Mouse (Mus musculus) intestine, postnatal 0 days (tissue): ENCODE data around the gene Islr. TPM values are rescaled to one million over a fixed set of nuclear protein-coding genes. Genes with fewer than 3 reads are reported as not detected.
"Not testable (repeated sequence)": the region's sequence is repeated elsewhere in the genome, so short reads cannot be mapped to it uniquely, and the experiment has no call there.

Source experiments
- ATAC-seq: fragments of 200-750 bp; cut with Nextera tagmentation; 2 replicates; pipeline ENCODE4 v1.8.0; 2017; ENCODE audit warnings: mild to moderate bottlenecking, moderate TSS enrichment, moderate library complexity
- H3K27ac ChIP-seq: fragments of 300-500 bp; sonication (generic); 2 replicates; pipeline ENCODE4 v1.5.1; 2014; ENCODE audit warnings: mild to moderate bottlenecking, low read depth, low read length, moderate library complexity
- H3K27me3 ChIP-seq: fragments of 300-500 bp; sonication (generic); replicated peaks from 2 replicates; pipeline ENCODE4 v1.6.1; 2014; ENCODE audit warnings: low read length, mixed read lengths; ENCODE audit not compliant: control insufficient read depth, insufficient read depth
- H3K36me3 ChIP-seq: fragments of 300-500 bp; sonication (generic); 2 replicates; pipeline ENCODE4 v1.6.1; 2014; ENCODE audit warnings: mild to moderate bottlenecking, moderate library complexity; ENCODE audit not compliant: control insufficient read depth, insufficient read depth
- H3K4me1 ChIP-seq: fragments of 300-500 bp; sonication (generic); replicated peaks from 2 replicates; pipeline ENCODE4 v1.6.1; 2014; ENCODE audit warnings: antibody characterized with exemption, low read length, mixed read lengths; ENCODE audit not compliant: control insufficient read depth, insufficient read depth
- H3K4me2 ChIP-seq: fragments of 300-500 bp; sonication (generic); replicated peaks from 2 replicates; pipeline ENCODE4 v1.6.1; 2014; ENCODE audit warnings: low read depth, mild to moderate bottlenecking, moderate library complexity
- H3K4me3 ChIP-seq: fragments of 300-500 bp; sonication (generic); 2 replicates; pipeline ENCODE4 v1.5.1; 2014; ENCODE audit warnings: low read depth, low read length
- H3K9ac ChIP-seq: fragments of 300-500 bp; sonication (generic); 2 replicates; pipeline ENCODE4 v1.6.1; 2014; ENCODE audit warnings: mild to moderate bottlenecking, low read depth, low read length
- H3K9me3 ChIP-seq: fragments of 300-500 bp; sonication (generic); 2 replicates; pipeline ENCODE4 v1.6.1; 2016; ENCODE audit warnings: mixed run types; ENCODE audit not compliant: control insufficient read depth
- CTCF ChIP-seq: sonication (generic); IDR thresholded peaks from 2 replicates; pipeline ENCODE4 v1.5.1; 2016; ENCODE audit warnings: low read depth, mild to moderate bottlenecking, control low read depth, antibody characterized with exemption, moderate library complexity
- WGBS: fragments of 180-500 bp; shearing (Covaris S2); extraction: QIAGEN DNeasy Blood & Tissue Kit; methylation state at CpG from one replicate; pipeline ENCODE4 v1.1.7; 2014; 5-methylcytosine and 5-hydroxymethylcytosine counted together
- polyA plus RNA-seq: library from polyadenylated mRNA; unstranded; fragments of >200 nt; fragmentation: Nextera tagmentation; extraction: Ambion mirVana; gene quantifications from 2 replicates; pipeline ENCODE4 v1.2.1, GENCODE M21; 2015

Islr gene
- 26.9 and 29.6 TPM in 2 replicates for polyA plus RNA-seq

GRCm38 (mm10) chr9:58203516-58204447 is at the start of gene Islr, which contains the start of gene Islr2:
TSS of gene Islr (minus strand) at chr9:58204306.
TSS of gene Islr2 (minus strand) at chr9:58204319.
- no peaks in the 10 kb centered on the region for H3K4me1 ChIP-seq
- H3K36me3 ChIP-seq, result no peaks in the 10 kb centered on the region
- ATAC-seq, result peak; percentile 75
- 3% methylated on average over 42 of the region's 42 CpGs for WGBS
- no peak within 1 kb of the TSS for H3K27ac ChIP-seq
- H3K27me3 ChIP-seq, result peaks cover 53% of the 10 kb centered on the region
- peak within 1 kb of the TSS; percentile 11; the same call in 1 of the 2 replicates for H3K9ac ChIP-seq
- H3K9me3 ChIP-seq, result no peaks in the 10 kb centered on the region
- TF ChIP-seq CTCF, result peak; percentile 72
- peak within 1 kb of the TSS; percentile 68 for H3K4me2 ChIP-seq
- peak within 1 kb of the TSS; percentile 44 for H3K4me3 ChIP-seq

GRCm38 (mm10) chr9:58253805-58254122 is 49.7 kb upstream of the Islr start:
- not testable (repeated sequence) for ATAC-seq, H3K4me1 ChIP-seq, H3K27me3 ChIP-seq, H3K27ac ChIP-seq, H3K9me3 ChIP-seq
- peak overlapping the region; percentile 90 for H3K4me2 ChIP-seq
- peak overlapping the region; percentile 58 for H3K9ac ChIP-seq
- H3K36me3 ChIP-seq, result peaks cover 16% of the 10 kb centered on the region; the same call in 1 of the 2 replicates
- WGBS, result 60% methylated on average over 5 of the region's 5 CpGs
- peak overlapping the region; percentile 70 for H3K4me3 ChIP-seq

DNA sequence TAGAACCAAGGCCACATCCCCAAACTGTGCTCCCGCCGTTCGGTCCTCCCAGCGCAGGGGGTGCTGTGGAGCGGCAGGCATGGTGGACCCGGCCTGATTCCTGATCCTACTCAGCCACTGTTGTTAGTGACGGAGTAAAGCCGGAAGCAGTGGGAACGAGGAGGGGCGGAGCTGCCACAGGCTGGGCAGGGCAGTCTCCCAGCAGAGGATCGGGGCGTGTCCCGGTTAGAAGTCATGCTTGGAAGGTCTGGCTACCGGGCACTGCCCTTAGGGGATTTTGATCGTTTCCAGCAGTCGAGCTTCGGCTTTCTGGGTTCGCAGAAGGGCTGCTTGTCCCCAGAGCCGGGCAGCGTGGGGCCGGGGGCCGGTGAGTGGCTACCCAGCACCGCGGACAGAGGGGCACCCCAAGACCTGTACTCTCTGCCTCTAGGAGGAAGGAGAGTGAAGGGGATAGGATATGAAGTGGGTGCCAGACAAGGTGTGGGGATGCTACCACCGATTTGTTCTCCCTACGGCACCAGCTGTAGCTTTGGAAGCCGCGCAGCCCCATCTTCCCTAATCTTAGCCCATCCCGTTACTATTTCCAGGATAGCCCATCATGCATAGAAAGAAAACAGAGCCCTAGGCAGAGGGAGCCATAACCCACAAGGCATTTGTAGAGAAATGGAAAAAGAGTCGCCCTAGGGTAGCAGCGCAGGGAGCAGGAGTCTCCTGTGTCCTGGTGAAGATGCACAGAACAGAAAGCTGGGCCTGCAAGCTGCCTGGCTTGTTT is 49.1 kb upstream of the Islr start, which contains the start of gene Stoml1:
Gene Stoml1 (plus strand): TSS at position 132 of the 772 bp plus-strand sequence.
- Histone ChIP-seq H3K27ac (peak within 1 kb of the TSS; percentile 70; the same call in 1 of the 2 replicates), H3K4me1 (0 out of 2 replicates have a peak, but pooled peaks cover 3% of the 10 kb centered on the region), H3K9ac (peak within 1 kb of the TSS; percentile 58), H3K4me2 (peak within 1 kb of the TSS; percentile 90), H3K9me3 (no peaks in the 10 kb centered on the region), H3K36me3 (peaks cover 12% of the 10 kb centered on the region; the same call in 1 of the 2 replicates), H3K4me3 (peak within 1 kb of the TSS; percentile 70), H3K27me3 (no peaks in the 10 kb centered on the region)
- WGBS, result 1% methylated on average over 31 of the region's 31 CpGs
- ATAC-seq, result peak; percentile 95
- TF ChIP-seq CTCF, result peak; percentile 99

DNA sequence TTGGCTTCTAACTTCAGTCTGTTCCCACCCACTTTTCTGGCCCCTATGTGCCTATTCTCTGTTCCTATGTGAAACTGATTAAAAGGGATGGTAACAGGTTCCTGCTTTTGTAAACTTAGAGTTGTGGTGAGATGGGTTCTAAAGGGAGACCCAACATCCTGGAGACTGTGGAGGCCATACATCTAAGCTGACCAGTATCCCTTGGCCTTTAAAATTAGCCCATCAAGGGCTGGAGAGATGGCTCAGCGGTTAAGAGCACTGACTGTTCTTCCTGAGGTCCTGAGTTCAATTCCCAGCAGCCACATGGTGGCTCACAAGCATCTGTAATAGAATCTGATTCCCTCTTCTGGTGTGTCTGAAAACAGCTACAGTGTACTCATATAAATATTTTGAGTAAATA is 46.6 kb upstream of the Islr start:
- not testable (repeated sequence) for H3K27me3 ChIP-seq, ATAC-seq, H3K4me1 ChIP-seq, H3K4me3 ChIP-seq, H3K36me3 ChIP-seq, H3K4me2 ChIP-seq, H3K9me3 ChIP-seq, H3K27ac ChIP-seq, H3K9ac ChIP-seq
- 90% methylated on average over 1 of the region's 1 CpGs for WGBS

DNA sequence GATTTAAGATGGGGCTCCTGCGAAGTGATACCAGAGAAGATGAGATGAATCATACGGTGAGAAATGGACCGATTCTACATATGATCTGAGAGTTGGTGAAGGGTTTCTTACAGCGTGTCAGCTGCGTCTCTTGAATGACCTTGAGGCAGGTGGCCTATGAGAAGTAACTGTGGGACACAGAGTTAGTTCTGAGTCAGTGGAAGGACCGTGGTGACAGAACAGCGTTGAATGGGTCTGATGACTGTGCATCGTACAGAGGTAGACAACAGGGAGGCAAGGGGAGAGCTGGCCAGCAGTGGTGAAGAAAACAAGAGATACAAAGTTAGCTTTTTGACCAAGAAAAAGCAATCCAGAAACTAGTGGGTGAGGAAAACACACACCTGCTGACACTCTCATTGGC is 46.2 kb upstream of the Islr start:
- 0 out of 2 replicates have a peak, but pooled peaks cover 3% of the 10 kb centered on the region for H3K4me1 ChIP-seq
- H3K4me2 ChIP-seq, result peak overlapping the region; percentile 84; the same call in 1 of the 2 replicates
- no peak for TF ChIP-seq CTCF
- 64% methylated on average over 8 of the region's 8 CpGs for WGBS
- no peak for ATAC-seq
- H3K9me3 ChIP-seq, result no peaks in the 10 kb centered on the region
- H3K36me3 ChIP-seq, result no peaks in the 10 kb centered on the region
- H3K4me3 ChIP-seq, result no peak overlapping the region
- no peak overlapping the region for H3K27ac ChIP-seq
- no peaks in the 10 kb centered on the region for H3K27me3 ChIP-seq
- no peak overlapping the region; the same call in 1 of the 2 replicates for H3K9ac ChIP-seq
